Mouse (Mus musculus) CD4-positive, CD25-positive, alpha-beta regulatory T cell, adult 4 months (primary cell): ENCODE data around the gene Plrg1. TPM values are rescaled to one million over a fixed set of nuclear protein-coding genes. Genes with fewer than 3 reads are reported as not detected.

Source experiments
- ATAC-seq: one replicate; pipeline ENCODE4 v1.8.0; 2017
- polyA plus RNA-seq, 2 experiments: library from polyadenylated mRNA; unstranded; fragments of 100-300 nt; shearing (Covaris generic); gene quantifications; one replicate each; pipeline ENCODE4 v1.2.1; 2017

Plrg1 gene
- polyA plus RNA-seq, 2 experiments from 2014 or later: 61.2 to 64.4 TPM

- no peak for ATAC-seq
These were observed 2.2 kb upstream of the Plrg1 start for GRCm38 (mm10) chr3:83053126-83053525.

GRCm38 (mm10) chr3:83053758-83054157, 1.6 kb upstream of the Plrg1 start:
- no peak for ATAC-seq

GRCm38 (mm10) chr3:83054759-83055158, 563 bp upstream of the Plrg1 start:
- ATAC-seq: peak; percentile 9

GRCm38 (mm10) chr3:83057046-83057445, 1.7 kb downstream of the Plrg1 start:
- no peak for ATAC-seq

- ATAC-seq: no peak
These were observed 12.6 kb downstream of the Plrg1 start for GRCm38 (mm10) chr3:83067920-83068319.

GRCm38 (mm10) chr3:83068869-83069268, 13.5 kb downstream of the Plrg1 start:
- ATAC-seq: no peak

- no peak for ATAC-seq
These were observed 14.9 kb downstream of the Plrg1 start for GRCm38 (mm10) chr3:83070231-83070630.

GRCm38 (mm10) chr3:83076563-83076962, 21.2 kb downstream of the Plrg1 start:
- ATAC-seq: no peak

GRCm38 (mm10) chr3:83080567-83081055, 25.3 kb downstream of the Plrg1 start:
- ATAC-seq: peak; percentile 79

GRCm38 (mm10) chr3:83097586-83097985, 42.3 kb downstream of the Plrg1 start:
- ATAC-seq: no peak

GRCm38 (mm10) chr3:83098546-83099034, 43.3 kb downstream of the Plrg1 start:
- no peak for ATAC-seq

GRCm38 (mm10) chr3:83099139-83099538, 43.8 kb downstream of the Plrg1 start:
- no peak for ATAC-seq

GRCm38 (mm10) chr3:83099651-83100050, 44.3 kb downstream of the Plrg1 start:
- ATAC-seq: no peak

- no peak for ATAC-seq
These were observed 47.0 kb downstream of the Plrg1 start for GRCm38 (mm10) chr3:83102286-83102685.

GRCm38 (mm10) chr3:83110163-83110562, 54.8 kb downstream of the Plrg1 start:
- no peak for ATAC-seq

- ATAC-seq: no peak
These were observed 56.4 kb downstream of the Plrg1 start for GRCm38 (mm10) chr3:83111485-83112261.

GRCm38 (mm10) chr3:83112869-83113268, 57.5 kb downstream of the Plrg1 start:
- no peak for ATAC-seq

- no peak for ATAC-seq
These were observed 59.6 kb downstream of the Plrg1 start for GRCm38 (mm10) chr3:83114946-83115345.

- no peak for ATAC-seq
These were observed 62.3 kb downstream of the Plrg1 start for GRCm38 (mm10) chr3:83117592-83117991.

Other genes starting within 250 kb of the Plrg1 start
- not detected for gene Rbm46, start 179.0 kb upstream of the Plrg1 start, polyA plus RNA-seq
- not detected for gene Lrat, start 151.5 kb upstream of the Plrg1 start, polyA plus RNA-seq
- gene Fgg, start 47.8 kb upstream of the Plrg1 start, polyA plus RNA-seq: not detected
- not detected for gene Fga, start 29.4 kb upstream of the Plrg1 start, polyA plus RNA-seq
- gene Fgb, start 5.7 kb upstream of the Plrg1 start, polyA plus RNA-seq: not detected
- not detected for gene Dchs2, start 72.4 kb downstream of the Plrg1 start, polyA plus RNA-seq